Mouse (Mus musculus): ENCODE results near the gene Piwil4.
A peak's percentile ranks its signal among the peaks of the same experiment; 100 is the strongest.

DNA sequence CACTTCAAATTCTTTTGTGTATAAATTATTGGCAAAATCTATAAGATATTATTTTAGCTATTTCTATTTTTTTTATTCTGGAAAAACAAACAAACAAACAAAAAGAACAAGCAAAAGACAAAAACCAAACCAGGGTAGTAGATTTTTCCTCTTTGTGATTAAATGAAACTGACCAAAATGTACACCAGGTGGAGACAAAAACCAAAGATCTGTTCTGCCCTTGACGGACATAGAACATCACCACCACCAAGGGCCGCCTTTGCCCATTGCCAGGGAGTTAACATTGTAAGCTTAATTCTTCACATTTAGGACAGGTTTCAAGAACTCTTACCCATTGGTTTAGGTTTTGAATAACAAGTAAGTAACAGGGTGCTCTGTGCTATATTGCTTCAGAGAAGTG lies 33.3 kb upstream of the Piwil4 start:
- TF ChIP-seq CTCF (IDR thresholded peaks at IDR 0.05 in 2 of 3, conservative IDR thresholded peaks at IDR 0.05 in 1 of 3; ENCODE audit: control insufficient read depth in 1 of 3, insufficient read depth in 1 of 3, low read depth in 2 of 3, low read length in 3 of 3, poor library complexity in 1 of 3, severe bottlenecking in 1 of 3) (peak; percentile 12 to 83 (median 22); a peak in 3 of 6 replicates), USF2 (IDR thresholded peaks at IDR 0.05; ENCODE audit: borderline replicate concordance in 1 of 2, insufficient read depth in 1 of 2, low read depth in 1 of 2, low read length in 2 of 2) (no peak), JUND (IDR thresholded peaks at IDR 0.05; ENCODE audit: low read depth, low read length) (no peak), GATA1 (IDR thresholded peaks at IDR 0.05; ENCODE audit: low read depth, low read length) (no peak), MAZ (IDR thresholded peaks at IDR 0.05; ENCODE audit: low read depth, low read length) (no peak), EP300 (IDR thresholded peaks at IDR 0.05; ENCODE audit: low read depth in 1 of 2, low read length in 2 of 2) (no peak), USF1 (IDR thresholded peaks at IDR 0.05; ENCODE audit: low read depth, low read length) (no peak), MXI1 (IDR thresholded peaks at IDR 0.05; ENCODE audit: low read depth, low read length) (no peak), MAX (IDR thresholded peaks at IDR 0.05; ENCODE audit: low read length) (no peak), ZKSCAN1 (IDR thresholded peaks at IDR 0.05; ENCODE audit: low read depth, low read length) (no peak), POLR2A (IDR thresholded peaks at IDR 0.05; ENCODE audit: control insufficient read depth in 1 of 2, insufficient read depth in 1 of 2, low read depth in 1 of 2, low read length in 2 of 2, poor library complexity in 1 of 2) (no peak), GABPA (IDR thresholded peaks at IDR 0.05; ENCODE audit: low read depth, low read length) (no peak), TCF12 (IDR thresholded peaks at IDR 0.05; ENCODE audit: low read depth, low read length) (no peak), SMC3 (IDR thresholded peaks at IDR 0.05; ENCODE audit: low read depth, low read length) (peak; percentile 90)

Data from MEL (cell line).